Mouse (Mus musculus) intestine, embryonic 16.5 days (tissue): ENCODE measurements around the gene 5830411N06Rik. TPM values are rescaled to one million over a fixed set of nuclear protein-coding genes. Genes with fewer than 3 reads are reported as not detected.

Experiments used
- ATAC-seq: fragments of 200-750 bp; cut with Nextera tagmentation; 2 replicates; pipeline ENCODE4 v1.8.0; 2017; ENCODE audit warnings: moderate TSS enrichment, moderate library complexity
- H3K27ac ChIP-seq: fragments of 300-500 bp; sonication (generic); 2 replicates; pipeline ENCODE4 v1.5.1; 2014; ENCODE audit warnings: mild to moderate bottlenecking, low read length
- H3K27me3 ChIP-seq: fragments of 300-500 bp; sonication (generic); replicated peaks from 2 replicates; pipeline ENCODE4 v1.6.1; 2014; ENCODE audit warnings: low read length, control low read depth, mixed read lengths; ENCODE audit not compliant: control insufficient read depth, insufficient read depth
- H3K36me3 ChIP-seq: fragments of 300-500 bp; sonication (generic); 2 replicates; pipeline ENCODE4 v1.6.1; 2014; ENCODE audit warnings: low read length, control low read depth; ENCODE audit not compliant: control insufficient read depth, insufficient read depth
- H3K4me1 ChIP-seq: fragments of 300-500 bp; sonication (generic); 2 replicates; pipeline ENCODE4 v1.6.1; 2014; ENCODE audit warnings: low read length, control low read depth, mixed read lengths; ENCODE audit not compliant: control insufficient read depth, insufficient read depth
- H3K4me2 ChIP-seq: fragments of 300-500 bp; sonication (generic); 2 replicates; pipeline ENCODE4 v1.6.1; 2014; ENCODE audit warnings: low read depth, low read length, control low read depth
- H3K4me3 ChIP-seq: fragments of 300-500 bp; sonication (generic); 2 replicates; pipeline ENCODE4 v1.5.1; 2014; ENCODE audit warnings: mild to moderate bottlenecking, low read length
- H3K9ac ChIP-seq: fragments of 300-500 bp; sonication (generic); 2 replicates; pipeline ENCODE4 v1.6.1; 2014; ENCODE audit warnings: low read depth, low read length
- H3K9me3 ChIP-seq: fragments of 300-500 bp; sonication (generic); 2 replicates; pipeline ENCODE4 v1.6.1; 2016; ENCODE audit warnings: low read length, control low read depth; ENCODE audit not compliant: control insufficient read depth
- WGBS: fragments of 180-500 bp; shearing (Covaris S2); extraction: QIAGEN DNeasy Blood & Tissue Kit; methylation state at CpG from one replicate; pipeline ENCODE4 v1.1.7; 2014; 5-methylcytosine and 5-hydroxymethylcytosine counted together
- polyA plus RNA-seq: library from polyadenylated mRNA; unstranded; fragments of >200 nt; fragmentation: Nextera tagmentation; extraction: Ambion mirVana; gene quantifications from 2 replicates; pipeline ENCODE4 v1.2.1, GENCODE M21; 2015

The 5830411N06Rik gene
- polyA plus RNA-seq, 1 experiment from 2014 or later = not detected

DNA sequence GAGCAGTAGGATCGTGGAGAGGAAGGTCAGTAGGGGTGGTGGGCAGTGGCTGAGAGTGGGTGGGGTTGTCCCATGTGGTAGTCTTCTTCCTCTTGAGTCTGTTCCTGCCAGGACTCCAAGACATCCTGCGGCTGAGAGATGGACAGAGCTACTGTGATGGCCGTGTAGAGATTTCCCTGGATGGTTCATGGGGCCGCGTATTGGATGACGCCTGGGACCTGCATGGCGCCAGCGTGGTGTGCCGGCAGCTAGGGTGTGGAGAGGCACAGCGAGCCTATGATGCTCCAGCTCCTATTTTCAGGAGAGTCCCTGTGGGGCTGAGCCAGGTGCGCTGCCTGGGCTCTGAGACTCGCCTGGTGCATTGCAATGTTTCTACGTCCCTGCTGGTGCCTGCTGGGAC is 22.9 kb upstream of the 5830411N06Rik start:
- Histone ChIP-seq H3K9me3 (no peaks in the 10 kb centered on the region), H3K36me3 (no peaks in the 10 kb centered on the region), H3K27ac (no peak overlapping the region), H3K4me2 (no peak overlapping the region), H3K4me1 (no peaks in the 10 kb centered on the region), H3K4me3 (no peak overlapping the region), H3K9ac (no peak overlapping the region), H3K27me3 (no peaks in the 10 kb centered on the region)
- 81% methylated on average over 13 of the region's 13 CpGs for WGBS
- ATAC-seq = no peak

DNA sequence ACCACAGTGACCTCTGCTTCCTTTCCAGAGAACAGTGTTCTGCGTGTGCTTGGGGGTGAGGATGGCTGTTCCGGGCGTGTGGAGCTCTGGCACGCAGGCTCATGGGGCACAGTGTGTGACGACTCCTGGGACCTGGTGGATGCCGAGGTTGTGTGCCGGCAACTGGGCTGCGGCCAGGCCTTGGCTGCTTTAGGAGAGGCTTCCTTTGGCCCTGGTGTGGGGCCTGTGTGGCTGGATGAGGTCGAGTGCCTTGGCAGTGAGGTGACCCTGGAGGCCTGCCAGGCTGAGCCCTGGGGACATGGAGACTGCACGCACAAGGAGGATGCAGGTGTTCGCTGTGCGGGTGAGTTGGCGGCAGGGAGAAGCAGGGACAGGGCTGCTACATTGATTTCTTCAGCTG is 18.6 kb upstream of the 5830411N06Rik start:
- Histone ChIP-seq H3K36me3 (no peaks in the 10 kb centered on the region), H3K27ac (no peak overlapping the region), H3K9me3 (no peaks in the 10 kb centered on the region), H3K4me2 (no peak overlapping the region), H3K9ac (no peak overlapping the region), H3K4me3 (no peak overlapping the region), H3K4me1 (no peaks in the 10 kb centered on the region), H3K27me3 (no peaks in the 10 kb centered on the region)
- WGBS = 80% methylated on average over 13 of the region's 13 CpGs
- ATAC-seq = no peak

DNA sequence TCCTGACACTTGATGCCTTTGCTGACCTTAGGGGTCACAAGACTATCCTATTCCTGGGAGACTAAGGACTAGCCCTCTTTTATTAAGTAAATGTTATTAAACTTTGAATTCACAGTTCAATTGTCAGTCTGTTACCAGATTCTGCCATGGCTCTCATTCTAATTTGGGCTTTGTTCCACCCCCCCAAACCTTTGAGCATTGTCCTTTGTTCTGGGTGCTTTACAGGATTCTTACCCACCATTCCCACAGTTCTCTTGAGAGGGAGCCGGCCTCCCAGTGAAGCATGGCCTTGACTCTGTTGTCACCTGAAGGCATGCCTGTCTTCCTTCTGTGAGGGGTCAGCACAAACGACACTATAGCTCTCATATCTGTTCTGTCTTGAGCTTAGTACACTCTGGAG is 16.1 kb upstream of the 5830411N06Rik start:
- no peak overlapping the region for H3K27ac ChIP-seq
- H3K4me2 ChIP-seq = no peak overlapping the region
- WGBS = 66% methylated on average over 2 of the region's 2 CpGs
- H3K9ac ChIP-seq = no peak overlapping the region
- H3K27me3 ChIP-seq = no peaks in the 10 kb centered on the region
- no peaks in the 10 kb centered on the region for H3K36me3 ChIP-seq
- no peaks in the 10 kb centered on the region for H3K9me3 ChIP-seq
- no peak for ATAC-seq
- no peaks in the 10 kb centered on the region for H3K4me1 ChIP-seq
- no peak overlapping the region for H3K4me3 ChIP-seq

DNA sequence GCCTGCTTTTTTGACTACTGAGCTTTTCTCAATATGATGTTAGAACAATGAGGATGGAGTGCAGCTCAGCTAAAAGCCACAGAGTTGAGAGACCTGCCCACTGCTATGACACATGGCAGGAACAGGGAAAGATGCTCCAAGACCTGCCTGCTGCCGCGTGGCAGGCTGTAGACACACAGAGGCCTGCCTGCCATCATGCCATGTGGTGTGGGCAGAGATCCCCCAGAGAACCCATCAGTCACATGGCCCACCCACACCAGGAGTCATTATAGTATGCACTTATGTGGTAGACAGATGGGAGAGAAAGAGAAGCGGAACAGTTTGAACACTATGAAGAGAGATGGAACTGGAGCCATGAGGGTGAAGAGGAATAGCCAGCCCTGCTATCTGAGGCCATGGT is 13.4 kb upstream of the 5830411N06Rik start:
- H3K4me3 ChIP-seq = no peak overlapping the region

DNA sequence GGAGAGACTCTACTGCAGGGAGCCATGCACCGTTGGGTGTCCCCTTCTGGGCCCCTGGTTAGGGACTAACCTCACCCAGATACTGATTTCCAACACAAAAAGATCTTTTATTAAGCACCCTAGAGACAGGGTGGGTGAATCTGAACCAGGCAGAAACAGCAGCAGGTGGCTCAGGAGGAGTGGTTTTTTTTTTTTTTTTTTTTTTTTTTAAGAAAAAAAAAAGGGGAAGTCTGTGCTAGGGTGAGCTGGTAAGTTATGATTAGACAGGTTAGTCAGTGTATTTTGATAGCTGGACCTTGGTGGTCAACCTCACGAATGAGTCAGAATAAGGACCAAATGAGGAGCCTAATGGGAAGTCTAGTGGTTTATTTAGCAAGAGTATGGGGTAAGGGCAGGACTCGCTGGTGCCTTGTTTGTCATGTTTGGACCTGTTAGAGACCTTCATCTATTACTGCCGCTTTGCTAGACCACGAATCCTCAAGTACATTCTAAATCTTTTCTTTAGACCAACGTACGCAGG is 6.8 kb downstream of the 5830411N06Rik start:
- no peak for ATAC-seq
- H3K4me2 ChIP-seq = no peak overlapping the region
- H3K27ac ChIP-seq = no peak overlapping the region
- no peaks in the 10 kb centered on the region for H3K9me3 ChIP-seq
- no peak overlapping the region for H3K4me3 ChIP-seq
- H3K27me3 ChIP-seq = no peaks in the 10 kb centered on the region
- H3K36me3 ChIP-seq = no peaks in the 10 kb centered on the region
- no peak overlapping the region for H3K9ac ChIP-seq
- no peaks in the 10 kb centered on the region for H3K4me1 ChIP-seq
- WGBS = 84% methylated on average over 7 of the region's 7 CpGs

More for the DNA sequence above, 13.4 kb upstream of the 5830411N06Rik start:
- Histone ChIP-seq H3K9ac (no peak overlapping the region), H3K27ac (no peak overlapping the region), H3K27me3 (no peaks in the 10 kb centered on the region), H3K4me2 (no peak overlapping the region), H3K9me3 (no peaks in the 10 kb centered on the region), H3K4me1 (no peaks in the 10 kb centered on the region), H3K36me3 (no peaks in the 10 kb centered on the region)
- ATAC-seq = no peak
- 88% methylated on average over 3 of the region's 3 CpGs for WGBS

DNA sequence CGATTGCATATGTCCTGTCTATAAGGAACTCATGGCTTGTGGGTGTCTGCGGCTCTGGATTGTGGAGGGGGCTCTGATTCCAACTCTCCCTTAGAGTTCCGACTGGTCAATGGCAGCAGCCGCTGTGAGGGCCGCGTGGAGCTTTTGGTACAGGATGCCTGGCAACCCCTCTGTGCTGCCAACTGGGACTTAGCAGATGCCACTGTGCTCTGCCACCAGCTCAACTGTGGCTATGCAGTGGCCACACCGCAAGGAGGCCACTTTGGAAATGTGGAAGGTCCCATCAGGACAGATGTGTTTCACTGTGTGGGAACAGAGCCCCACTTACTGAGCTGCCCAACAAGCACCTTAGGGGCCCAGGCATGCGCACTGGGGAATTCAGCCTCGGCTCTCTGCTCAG is 48.7 kb downstream of the 5830411N06Rik start:
- no peak overlapping the region for H3K9ac ChIP-seq
- 85% methylated on average over 9 of the region's 9 CpGs for WGBS
- no peaks in the 10 kb centered on the region for H3K9me3 ChIP-seq
- H3K4me2 ChIP-seq = no peak overlapping the region
- H3K4me1 ChIP-seq = no peaks in the 10 kb centered on the region
- no peak overlapping the region for H3K27ac ChIP-seq
- no peaks in the 10 kb centered on the region for H3K27me3 ChIP-seq
- no peak for ATAC-seq
- H3K4me3 ChIP-seq = no peak overlapping the region
- no peaks in the 10 kb centered on the region for H3K36me3 ChIP-seq

DNA sequence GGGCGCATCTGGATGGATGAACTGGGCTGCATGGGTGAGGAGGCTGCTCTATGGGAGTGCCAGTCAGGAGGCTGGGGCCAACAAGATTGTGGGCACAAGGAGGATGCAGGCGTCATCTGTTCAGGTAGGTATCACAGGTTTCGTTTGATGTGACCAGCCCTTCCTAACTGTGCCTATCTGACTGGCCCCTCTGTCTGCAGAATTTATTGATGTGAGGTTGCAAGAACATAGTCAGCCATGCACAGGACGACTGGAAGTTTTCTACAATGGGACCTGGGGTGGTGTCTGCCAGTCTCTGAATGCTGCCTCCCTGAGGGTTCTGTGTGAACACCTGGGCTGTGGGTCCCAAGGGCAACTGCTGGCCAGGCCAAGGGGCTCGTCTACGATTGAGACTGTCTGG is 49.8 kb downstream of the 5830411N06Rik start:
- ATAC-seq = no peak
- Histone ChIP-seq H3K4me3 (no peak overlapping the region), H3K9me3 (no peaks in the 10 kb centered on the region), H3K27ac (no peak overlapping the region), H3K27me3 (no peaks in the 10 kb centered on the region), H3K36me3 (no peaks in the 10 kb centered on the region), H3K4me1 (no peaks in the 10 kb centered on the region), H3K9ac (no peak overlapping the region), H3K4me2 (no peak overlapping the region)
- 73% methylated on average over 6 of the region's 6 CpGs for whole genome bisulfite sequencing

DNA sequence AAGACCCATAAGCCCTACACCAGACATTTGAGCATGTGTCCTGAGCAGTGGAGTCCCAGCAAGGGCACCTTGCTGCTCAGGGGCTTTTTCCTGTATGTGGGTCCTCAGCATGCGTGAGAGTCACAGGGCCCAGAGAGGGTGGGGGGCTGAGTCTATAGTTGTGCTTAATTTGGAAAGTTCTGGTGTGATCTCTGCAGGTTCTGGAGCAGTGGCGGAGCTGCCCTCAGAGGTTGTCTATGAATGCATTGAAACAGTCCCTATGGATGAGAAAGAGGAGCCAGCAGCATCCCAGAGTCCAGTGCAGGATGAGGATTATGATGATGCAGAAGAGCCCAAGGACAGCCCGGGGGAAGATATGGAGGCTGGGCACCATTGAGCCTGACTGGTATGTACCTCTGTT is 52.3 kb downstream of the 5830411N06Rik start:
- WGBS = 90% methylated on average over 3 of the region's 3 CpGs
- ATAC-seq = no peak

DNA sequence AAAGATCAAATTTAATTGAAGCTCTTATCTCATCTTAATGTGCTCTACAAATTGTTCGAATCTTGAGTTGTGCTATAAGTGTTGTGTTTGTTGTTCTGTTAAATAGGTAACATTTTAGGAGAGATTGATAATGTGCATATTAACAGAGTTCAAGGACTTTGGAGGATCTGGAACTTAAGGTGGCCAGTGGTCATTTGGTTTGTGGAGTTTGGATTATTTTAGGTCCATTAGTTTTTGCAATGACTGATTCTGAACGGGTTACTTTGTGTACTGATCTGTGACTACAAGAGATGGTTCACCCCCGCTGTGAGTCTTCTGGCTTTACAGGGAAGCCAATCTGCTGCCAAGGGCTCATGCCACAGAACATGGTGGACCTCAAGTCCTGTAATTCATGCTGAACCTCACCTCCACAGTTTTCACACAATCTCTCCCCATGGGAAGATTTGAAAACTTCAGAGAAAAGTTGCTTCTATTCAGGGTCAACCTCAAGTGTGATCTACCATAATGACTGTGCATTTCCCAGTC is 72.8 kb downstream of the 5830411N06Rik start:
- 82% methylated on average over 3 of the region's 3 CpGs for WGBS
- no peak for ATAC-seq
- H3K9me3 ChIP-seq = no peaks in the 10 kb centered on the region
- no peak overlapping the region for H3K4me2 ChIP-seq
- H3K4me1 ChIP-seq = no peaks in the 10 kb centered on the region
- H3K36me3 ChIP-seq = no peaks in the 10 kb centered on the region
- no peak overlapping the region for H3K9ac ChIP-seq
- H3K4me3 ChIP-seq = no peak overlapping the region
- H3K27me3 ChIP-seq = no peaks in the 10 kb centered on the region
- no peak overlapping the region for H3K27ac ChIP-seq

More for the DNA sequence above, 52.3 kb downstream of the 5830411N06Rik start:
- H3K9me3 ChIP-seq = no peaks in the 10 kb centered on the region
- no peak overlapping the region for H3K4me2 ChIP-seq
- no peaks in the 10 kb centered on the region for H3K36me3 ChIP-seq
- no peaks in the 10 kb centered on the region for H3K4me1 ChIP-seq
- H3K27me3 ChIP-seq = no peaks in the 10 kb centered on the region
- H3K4me3 ChIP-seq = no peak overlapping the region
- no peak overlapping the region for H3K9ac ChIP-seq
- H3K27ac ChIP-seq = no peak overlapping the region

DNA sequence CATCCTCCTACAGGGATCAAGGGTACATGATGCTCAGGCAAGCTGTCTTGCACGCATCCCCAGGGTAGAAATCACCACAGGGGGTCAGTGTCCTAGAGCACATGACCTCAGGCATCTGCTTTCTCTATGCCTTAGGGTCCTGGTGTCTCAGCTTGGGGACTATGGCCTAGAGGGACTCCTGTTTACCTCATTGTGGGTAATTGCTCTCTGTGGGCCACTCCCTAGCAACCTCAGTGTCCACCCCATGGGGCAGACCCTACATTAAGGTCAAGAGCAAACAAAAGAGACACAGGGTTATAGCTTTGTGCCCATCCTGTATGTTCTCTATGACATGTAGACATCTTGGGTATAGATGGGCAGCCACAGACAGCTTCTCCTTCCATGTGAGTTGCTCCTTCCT is 73.5 kb downstream of the 5830411N06Rik start, which contains the start of gene Olfr525:
Olfr525 (plus strand) TSS at position 301 of the 400 bp plus-strand sequence.
- 74% methylated on average over 1 of the region's 1 CpGs for WGBS
- H3K27me3 ChIP-seq = no peaks in the 10 kb centered on the region
- no peak within 1 kb of the TSS for H3K4me2 ChIP-seq
- no peak within 1 kb of the TSS for H3K9ac ChIP-seq
- H3K4me1 ChIP-seq = no peaks in the 10 kb centered on the region
- no peak within 1 kb of the TSS for H3K27ac ChIP-seq
- ATAC-seq = no peak
- no peaks in the 10 kb centered on the region for H3K36me3 ChIP-seq
- H3K9me3 ChIP-seq = no peaks in the 10 kb centered on the region
- no peak within 1 kb of the TSS for H3K4me3 ChIP-seq
